Mouse (Mus musculus) bone marrow, adult 2 months (tissue): ENCODE data around the gene Ubtf.

Experiments used
- CTCF ChIP-seq: fragments of 200-500 bp; IDR thresholded peaks from 2 replicates; pipeline ENCODE4 v1.5.1; 2011; ENCODE audit warnings: low read length, control low read depth; ENCODE audit not compliant: control insufficient read depth, insufficient read depth
- POLR2A ChIP-seq: fragments of 200-500 bp; IDR thresholded peaks from 2 replicates; pipeline ENCODE4 v1.6.1; 2011; ENCODE audit warnings: low read depth, mild to moderate bottlenecking, control low read depth, low read length, borderline replicate concordance; ENCODE audit not compliant: control insufficient read depth

- TF ChIP-seq POLR2A (no peak), CTCF (no peak)
Observed at GRCm38 (mm10) chr11:102367504-102368280, 48.1 kb upstream of the Ubtf start.
